Mouse (Mus musculus): ENCODE measurements around the gene Sntb2. TPM values are rescaled to one million over a fixed set of nuclear protein-coding genes. Genes with fewer than 3 reads are reported as not detected.
"Not testable (repeated sequence)": the region's sequence is repeated elsewhere in the genome, so short reads cannot be mapped to it uniquely, and the experiment has no call there.

The Sntb2 gene
- polyA plus RNA-seq, 1 experiment from 2014 or later = 7.4 TPM

- H3K27me3 ChIP-seq (ENCODE audit: poor library complexity, severe bottlenecking) = no peaks in the 10 kb centered on the region
- no peak overlapping the region for H3K27ac ChIP-seq
- DNase-seq (ENCODE audit: extremely low spot score, low spot score) = no peak
- no peaks in the 10 kb centered on the region for H3K9me3 ChIP-seq
- peaks cover 14% of the 10 kb centered on the region for H3K4me1 ChIP-seq
- H3K4me3 ChIP-seq = no peak overlapping the region
- H3K36me3 ChIP-seq (replicated peaks) = 0 out of 2 replicates have a peak, but pooled peaks cover 3% of the 10 kb centered on the region
- 88% methylated on average over 2 of the region's 2 CpGs for WGBS
Observed at GRCm38 (mm10) chr8:106959626-106960025, 24.1 kb downstream of the Sntb2 start.

DNA sequence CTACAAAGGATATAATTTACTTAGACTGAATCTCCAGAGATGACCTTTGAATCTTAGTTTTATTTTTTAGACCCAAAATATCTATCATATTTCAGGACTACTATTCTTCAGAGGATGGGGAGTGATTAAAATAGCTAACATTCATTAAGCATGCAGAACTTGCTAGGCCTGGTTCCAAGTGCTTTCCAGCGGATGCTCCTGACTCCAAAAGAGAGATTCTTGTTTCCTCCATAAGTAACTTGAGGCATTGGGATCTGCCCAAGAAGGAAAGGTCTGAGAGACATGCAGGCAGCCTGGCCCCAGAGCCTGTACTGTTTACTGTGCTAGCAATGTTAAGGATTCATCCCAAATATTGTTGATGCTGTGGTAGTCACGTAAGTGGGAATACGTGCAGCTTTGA, 26.8 kb downstream of the Sntb2 start:
- Histone ChIP-seq H3K36me3 (replicated peaks) (no peaks in the 10 kb centered on the region), H3K27ac (no peak overlapping the region), H3K27me3 (ENCODE audit: poor library complexity, severe bottlenecking) (no peaks in the 10 kb centered on the region), H3K4me3 (no peak overlapping the region), H3K9me3 (no peaks in the 10 kb centered on the region), H3K4me1 (peaks cover 14% of the 10 kb centered on the region)
- 89% methylated on average over 3 of the region's 3 CpGs for WGBS
- no peak for DNase-seq (ENCODE audit: extremely low spot score, low spot score)

DNA sequence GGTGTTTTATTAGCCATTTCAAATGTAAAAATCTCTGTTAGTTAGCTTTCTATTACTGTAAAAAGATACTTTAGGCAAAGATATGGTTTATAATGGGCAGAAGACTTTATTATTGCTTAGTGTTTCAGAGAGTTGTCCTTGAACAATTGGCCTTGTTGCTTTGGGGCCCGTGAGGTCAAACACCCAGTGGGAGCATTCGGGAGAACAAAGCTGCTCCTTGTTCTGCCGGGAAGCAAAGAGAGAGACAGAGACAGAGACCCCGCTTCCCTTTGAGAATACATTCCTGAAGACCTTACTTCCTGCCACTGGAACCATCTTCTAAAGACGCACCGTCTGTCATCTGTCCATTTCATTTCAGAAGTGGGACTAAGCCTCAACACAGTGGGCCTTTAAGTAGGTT, 27.8 kb downstream of the Sntb2 start:
- Histone ChIP-seq H3K36me3 (replicated peaks) (no peaks in the 10 kb centered on the region), H3K4me3 (no peak overlapping the region), H3K9me3 (no peaks in the 10 kb centered on the region), H3K27ac (no peak overlapping the region), H3K4me1 (peaks cover 14% of the 10 kb centered on the region), H3K27me3 (ENCODE audit: poor library complexity, severe bottlenecking) (no peaks in the 10 kb centered on the region)
- no peak for DNase-seq (ENCODE audit: extremely low spot score, low spot score)
- WGBS = 33% methylated on average over 6 of the region's 6 CpGs

DNA sequence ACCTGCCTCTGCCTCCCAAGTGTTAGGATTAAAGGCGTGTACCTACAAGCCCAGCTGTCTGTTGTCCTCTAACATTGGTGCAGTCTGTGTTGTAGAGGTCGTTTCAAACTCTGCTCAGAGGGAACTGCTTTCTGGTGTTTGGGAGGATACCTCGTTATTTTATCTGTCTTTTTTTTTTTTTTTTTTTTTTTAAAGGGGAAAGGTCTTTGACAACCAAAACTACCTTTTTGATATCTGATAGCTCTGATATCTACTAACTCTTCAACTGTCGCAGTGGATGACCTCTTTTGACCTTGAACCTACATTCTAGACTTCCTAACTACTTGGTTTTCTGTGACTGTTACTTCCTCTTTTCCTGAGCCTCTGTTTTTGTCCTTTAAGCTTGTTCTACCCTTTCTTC, 29.0 kb downstream of the Sntb2 start:
- Histone ChIP-seq H3K4me1 (peaks cover 14% of the 10 kb centered on the region), H3K27me3 (ENCODE audit: poor library complexity, severe bottlenecking) (no peaks in the 10 kb centered on the region), H3K36me3 (replicated peaks) (no peaks in the 10 kb centered on the region), H3K4me3 (no peak overlapping the region), H3K9me3 (no peaks in the 10 kb centered on the region), H3K27ac (no peak overlapping the region)
- no peak for DNase-seq (ENCODE audit: extremely low spot score, low spot score)
- WGBS = 77% methylated on average over 4 of the region's 4 CpGs

DNA sequence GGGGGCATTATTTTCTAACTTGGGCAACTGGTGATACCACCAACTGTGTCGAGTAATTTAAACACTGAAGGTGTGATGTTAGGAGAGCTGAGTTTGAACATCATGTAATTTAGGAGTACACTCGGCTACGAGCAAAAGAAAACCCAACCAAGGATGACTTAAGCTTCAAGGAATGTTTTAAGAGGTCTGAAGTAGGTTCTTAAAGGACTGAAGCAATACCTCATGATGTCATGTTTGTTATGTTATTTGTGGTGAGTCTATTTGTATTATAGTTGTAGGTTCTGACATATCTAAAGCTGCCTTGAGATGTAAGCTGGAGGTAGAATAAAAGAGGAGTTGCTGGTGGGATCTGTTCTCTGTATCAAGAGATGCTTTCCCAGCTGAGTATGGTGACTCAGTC, 34.4 kb downstream of the Sntb2 start:
- WGBS = 91% methylated on average over 3 of the region's 3 CpGs

GRCm38 (mm10) chr8:106971916-106972315, 36.4 kb downstream of the Sntb2 start:
- no peak for DNase-seq (ENCODE audit: extremely low spot score, low spot score)
- Histone ChIP-seq H3K4me3 (no peak overlapping the region), H3K9me3 (no peaks in the 10 kb centered on the region), H3K36me3 (replicated peaks) (no peaks in the 10 kb centered on the region), H3K4me1 (no peaks in the 10 kb centered on the region), H3K27ac (no peak overlapping the region), H3K27me3 (ENCODE audit: poor library complexity, severe bottlenecking) (no peaks in the 10 kb centered on the region)
- WGBS = 83% methylated on average over 5 of the region's 5 CpGs

More for the DNA sequence above, 34.4 kb downstream of the Sntb2 start:
- Histone ChIP-seq H3K36me3 (replicated peaks) (no peaks in the 10 kb centered on the region), H3K4me3 (no peak overlapping the region), H3K9me3 (no peaks in the 10 kb centered on the region), H3K27me3 (ENCODE audit: poor library complexity, severe bottlenecking) (no peaks in the 10 kb centered on the region), H3K27ac (no peak overlapping the region), H3K4me1 (no peaks in the 10 kb centered on the region)
- DNase-seq (ENCODE audit: extremely low spot score, low spot score) = no peak

DNA sequence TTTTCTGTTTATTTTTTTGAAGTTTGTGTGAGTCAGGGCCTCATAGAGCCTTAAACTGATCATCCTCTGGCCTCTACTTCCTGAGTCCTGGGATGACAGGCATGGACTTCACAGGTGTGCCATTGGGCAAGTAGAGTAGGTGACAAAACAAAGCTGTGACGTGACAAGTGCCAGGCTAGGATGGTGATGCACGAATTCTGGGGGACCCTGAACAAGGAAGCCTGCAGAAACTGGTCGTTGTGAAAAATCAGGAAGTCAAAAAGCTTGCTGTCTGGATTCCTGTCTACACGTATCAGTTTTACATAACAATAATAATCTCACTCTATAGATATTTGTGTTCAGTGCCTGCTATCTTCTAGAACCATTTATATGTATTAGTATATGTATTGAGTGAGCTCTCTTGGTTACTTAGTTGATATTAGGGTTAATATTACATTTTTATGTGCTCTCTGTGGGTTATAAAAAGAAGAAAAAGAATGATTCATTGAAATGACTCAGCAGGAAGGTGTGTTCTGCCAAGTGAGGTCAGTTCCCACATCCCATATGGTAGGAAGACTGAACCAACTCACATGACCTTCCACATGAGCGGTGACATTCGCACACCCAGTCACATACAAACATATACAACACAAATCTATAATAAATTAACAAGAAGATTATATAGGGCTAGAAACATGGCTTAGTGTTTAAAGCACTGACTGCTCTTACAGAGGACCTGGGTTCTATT, 37.2 kb downstream of the Sntb2 start:
- WGBS = 90% methylated on average over 6 of the region's 6 CpGs
- DNase-seq (ENCODE audit: extremely low spot score, low spot score) = no peak
- Histone ChIP-seq H3K27me3 (ENCODE audit: poor library complexity, severe bottlenecking) (no peaks in the 10 kb centered on the region), H3K9me3 (no peaks in the 10 kb centered on the region), H3K4me1 (no peaks in the 10 kb centered on the region), H3K27ac (no peak overlapping the region), H3K4me3 (no peak overlapping the region), H3K36me3 (replicated peaks) (no peaks in the 10 kb centered on the region)

DNA sequence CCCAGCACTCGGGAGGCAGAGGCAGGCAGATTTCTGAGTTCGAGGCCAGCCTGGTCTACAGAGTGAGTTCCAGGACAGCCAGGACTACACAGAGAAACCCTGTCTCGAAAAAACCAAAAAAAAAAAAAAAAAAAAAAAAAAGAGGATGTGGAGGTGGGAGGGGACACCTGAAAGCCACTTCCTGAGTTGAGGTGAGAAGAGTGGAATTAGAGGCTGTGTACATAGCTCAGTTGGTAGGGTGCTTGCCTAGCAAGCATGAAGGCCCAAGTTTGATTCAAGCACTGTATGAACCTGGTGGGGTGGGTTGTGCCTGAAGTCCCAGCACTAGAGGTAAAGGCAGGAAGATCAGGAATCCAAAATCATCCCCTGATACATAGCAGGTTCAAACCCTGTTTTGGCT, 38.0 kb downstream of the Sntb2 start:
- H3K9me3 ChIP-seq; H3K4me1 ChIP-seq; H3K36me3 ChIP-seq (replicated peaks); DNase-seq (ENCODE audit: extremely low spot score, low spot score); H3K27me3 ChIP-seq (ENCODE audit: poor library complexity, severe bottlenecking); H3K27ac ChIP-seq; H3K4me3 ChIP-seq: not testable (repeated sequence)
- 83% methylated on average over 3 of the region's 3 CpGs for WGBS

- Histone ChIP-seq H3K4me3 (no peak overlapping the region), H3K9me3 (no peaks in the 10 kb centered on the region), H3K27me3 (ENCODE audit: poor library complexity, severe bottlenecking) (no peaks in the 10 kb centered on the region), H3K4me1 (peaks cover 11% of the 10 kb centered on the region), H3K36me3 (replicated peaks) (no peaks in the 10 kb centered on the region), H3K27ac (no peak overlapping the region)
- 83% methylated on average over 7 of the region's 7 CpGs for WGBS
- no peak for DNase-seq (ENCODE audit: extremely low spot score, low spot score)
Observed at GRCm38 (mm10) chr8:106974754-106975153, 39.2 kb downstream of the Sntb2 start.

DNA sequence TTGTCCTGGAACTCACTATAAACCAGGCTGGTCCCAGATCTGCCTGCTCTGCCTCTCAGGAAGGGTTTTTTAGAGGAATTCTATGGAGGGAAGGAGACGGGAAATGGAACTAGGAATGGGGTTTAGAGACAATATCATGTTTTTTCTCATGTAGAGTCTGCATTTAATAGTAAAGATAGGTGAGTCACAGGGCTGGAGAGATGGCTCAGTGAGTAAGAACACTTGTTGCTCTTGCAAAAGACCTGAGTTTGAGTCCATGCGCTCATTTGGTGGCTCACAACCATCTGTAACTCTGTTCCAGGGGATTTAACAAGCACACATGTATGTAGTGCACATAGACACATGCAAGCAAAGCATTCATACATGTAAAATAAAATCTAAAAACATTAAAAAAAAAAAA, 40.2 kb downstream of the Sntb2 start:
- no peak for DNase-seq (ENCODE audit: extremely low spot score, low spot score)
- Histone ChIP-seq H3K27me3 (ENCODE audit: poor library complexity, severe bottlenecking) (no peaks in the 10 kb centered on the region), H3K4me1 (peaks cover 11% of the 10 kb centered on the region), H3K9me3 (no peaks in the 10 kb centered on the region), H3K27ac (no peak overlapping the region), H3K36me3 (replicated peaks) (no peaks in the 10 kb centered on the region), H3K4me3 (no peak overlapping the region)
- WGBS = 89% methylated on average over 2 of the region's 2 CpGs

- Histone ChIP-seq H3K27me3 (ENCODE audit: poor library complexity, severe bottlenecking) (no peaks in the 10 kb centered on the region), H3K27ac (no peak overlapping the region), H3K9me3 (no peaks in the 10 kb centered on the region), H3K36me3 (replicated peaks) (peaks cover 4% of the 10 kb centered on the region; the same call in 1 of the 2 replicates), H3K4me3 (no peak overlapping the region), H3K4me1 (peaks cover 11% of the 10 kb centered on the region)
- 92% methylated on average over 4 of the region's 4 CpGs for WGBS
- no peak for DNase-seq (ENCODE audit: extremely low spot score, low spot score)
Observed at GRCm38 (mm10) chr8:106976436-106976835, 40.9 kb downstream of the Sntb2 start.

DNA sequence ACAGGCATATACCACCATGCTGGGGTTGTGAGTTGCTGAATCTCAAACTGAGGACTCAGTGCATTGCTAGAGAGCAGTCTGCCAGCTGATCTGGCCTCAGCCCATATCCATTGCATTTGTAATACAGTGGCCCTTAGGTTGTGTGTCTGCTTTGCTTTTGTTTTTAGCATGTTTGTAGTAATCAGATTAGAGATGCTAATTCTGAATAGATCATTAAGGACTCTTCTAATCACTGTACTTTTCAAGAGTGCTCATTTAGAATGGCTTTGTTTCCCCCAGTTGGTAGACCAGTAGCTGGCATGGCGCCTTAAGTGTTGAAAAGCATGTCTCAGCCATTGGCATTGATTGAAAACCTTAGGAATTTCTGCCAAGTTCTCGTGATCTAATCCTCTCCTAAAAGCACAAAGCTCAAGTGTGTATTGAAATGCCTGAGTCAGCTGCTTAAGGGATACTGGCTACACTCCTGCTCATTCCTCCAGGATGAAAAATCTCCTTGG, 43.3 kb downstream of the Sntb2 start:
- Histone ChIP-seq H3K4me1 (peaks cover 11% of the 10 kb centered on the region), H3K27me3 (ENCODE audit: poor library complexity, severe bottlenecking) (no peaks in the 10 kb centered on the region), H3K36me3 (replicated peaks) (peaks cover 16% of the 10 kb centered on the region; the same call in 1 of the 2 replicates), H3K4me3 (no peak overlapping the region), H3K27ac (no peak overlapping the region), H3K9me3 (no peaks in the 10 kb centered on the region)
- 53% methylated on average over 2 of the region's 2 CpGs for WGBS
- DNase-seq (ENCODE audit: extremely low spot score, low spot score) = no peak

DNA sequence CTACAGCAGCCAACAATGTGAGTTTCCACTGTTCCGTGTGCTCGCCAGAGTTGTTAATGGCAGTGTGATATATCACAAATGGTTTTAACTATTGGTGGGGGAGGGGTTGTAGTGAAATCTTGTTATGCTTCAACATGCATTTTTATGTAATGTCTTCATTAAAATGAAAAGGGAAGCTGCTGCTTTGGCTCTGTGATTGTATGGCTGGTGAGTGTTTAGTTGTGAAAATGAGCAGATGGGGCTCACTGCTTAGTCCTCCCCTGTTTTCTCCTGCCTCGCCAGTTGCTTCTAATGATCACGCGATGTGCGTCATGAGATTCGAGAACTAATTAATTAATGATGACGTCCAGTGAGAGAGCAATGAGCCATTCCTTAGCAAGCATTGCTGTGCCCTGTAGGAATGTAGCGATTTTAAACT, 49.9 kb downstream of the Sntb2 start:
- H3K9me3 ChIP-seq = no peaks in the 10 kb centered on the region
- H3K27me3 ChIP-seq (ENCODE audit: poor library complexity, severe bottlenecking) = no peaks in the 10 kb centered on the region
- no peak for DNase-seq (ENCODE audit: extremely low spot score, low spot score)
- WGBS = 93% methylated on average over 9 of the region's 9 CpGs
- no peaks in the 10 kb centered on the region for H3K4me1 ChIP-seq
- no peak overlapping the region for H3K4me3 ChIP-seq
- H3K36me3 ChIP-seq (replicated peaks) = peaks cover 27% of the 10 kb centered on the region
- no peak overlapping the region for H3K27ac ChIP-seq
